Mouse (Mus musculus) megakaryocyte, embryonic 14.5 days (primary cell): ENCODE results near the gene B3galt4.

Experiments used
- FLI1 ChIP-seq: IDR thresholded peaks from 2 replicates; pipeline ENCODE4 v1.6.1; 2012; ENCODE audit warnings: low read length, inconsistent platforms, mixed read lengths
- GATA1 ChIP-seq: IDR thresholded peaks from 3 replicates; pipeline ENCODE4 v1.6.1; 2012; ENCODE audit warnings: mixed read lengths, low read length, inconsistent platforms, borderline replicate concordance

DNA sequence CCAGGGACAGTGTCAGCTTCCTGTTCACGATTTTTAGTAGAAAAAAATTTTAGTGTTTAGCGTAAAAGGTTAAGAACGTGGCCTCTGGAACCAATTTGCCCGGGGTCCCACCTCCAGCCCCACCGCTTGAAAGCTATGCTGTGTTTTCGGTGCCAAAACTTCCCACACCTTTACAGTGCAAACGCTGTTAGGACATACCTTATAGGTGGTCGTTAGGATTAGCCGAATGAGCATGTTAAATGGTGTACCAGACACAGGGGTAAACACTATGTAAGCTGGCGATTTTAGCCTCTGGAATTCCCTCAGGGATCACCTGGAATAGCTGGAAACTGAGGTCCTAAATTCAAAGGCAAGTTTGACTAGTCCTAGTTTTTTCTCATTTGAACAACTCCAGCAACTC is 5.0 kb upstream of the B3galt4 start:
- TF ChIP-seq GATA1 (no peak), FLI1 (no peak)
